Mouse (Mus musculus) liver, embryonic 12.5 days (tissue): Measurements from ENCODE around the gene Sparc. TPM values are rescaled to one million over a fixed set of nuclear protein-coding genes. Genes with fewer than 3 reads are reported as not detected.

Experiments used
- polyA plus RNA-seq: library from polyadenylated mRNA; unstranded; fragments of >200 nt; fragmentation: Nextera tagmentation; extraction: Ambion mirVana; gene quantifications from 2 replicates; pipeline ENCODE4 v1.2.1, GENCODE M21; 2016

Sparc gene
- polyA plus RNA-seq, 1 experiment from 2014 or later = 167 TPM

Other genes with a start within 250 kb of the Sparc start
- 6.3 and 6.9 TPM in 2 replicates for gene Slc36a2, start 238.1 kb downstream of the Sparc start, polyA plus RNA-seq
- gene Slc36a1, start 218.8 kb downstream of the Sparc start, polyA plus RNA-seq = 1.5 and 1.6 TPM in 2 replicates
- not detected in 2 replicates for gene Fat2, start 86.6 kb downstream of the Sparc start, polyA plus RNA-seq
- 203 and 210 TPM in 2 replicates for gene Atox1, start 38.1 kb upstream of the Sparc start, polyA plus RNA-seq
- 136 TPM in 2 replicates for gene G3bp1, start 46.5 kb upstream of the Sparc start, polyA plus RNA-seq
- gene Glra1, start 185.0 kb upstream of the Sparc start, polyA plus RNA-seq = not detected in 2 replicates